Mouse (Mus musculus) adrenal gland, postnatal 25 days (tissue): ENCODE results near the gene Fbxw5. TPM values are rescaled to one million over a fixed set of nuclear protein-coding genes. Genes with fewer than 3 reads are reported as not detected.
"Not testable (repeated sequence)": the region's sequence is repeated elsewhere in the genome, so short reads cannot be mapped to it uniquely, and the experiment has no call there.

Experiments used
- DNase-seq: peaks from one replicate; pipeline ENCODE4 v3.0.0; 2021; ENCODE audit warnings: mixed read lengths
- total RNA-seq: library from RNA; stranded (reverse); gene quantifications from 2 replicates; pipeline ENCODE4 v1.2.3, GENCODE M21; 2021

Fbxw5 gene
- total RNA-seq, 1 experiment from 2014 or later = 103 TPM

GRCm38 (mm10) chr2:25509912-25510311 is 9.4 kb downstream of the Fbxw5 start:
- no peak for DNase-seq

- DNase-seq = no peak
These were observed 26.2 kb downstream of the Fbxw5 start for GRCm38 (mm10) chr2:25526510-25527302.

GRCm38 (mm10) chr2:25533707-25534106 is 33.2 kb downstream of the Fbxw5 start:
- no peak for DNase-seq

- DNase-seq = peak; percentile 89
These were observed 33.8 kb downstream of the Fbxw5 start for GRCm38 (mm10) chr2:25534178-25534865.

- no peak for DNase-seq
These were observed 34.3 kb downstream of the Fbxw5 start for GRCm38 (mm10) chr2:25534866-25535182.

- peak; percentile 70 for DNase-seq
These were observed 36.0 kb downstream of the Fbxw5 start for GRCm38 (mm10) chr2:25536531-25536930.

- DNase-seq = no peak
These were observed 40.0 kb downstream of the Fbxw5 start for GRCm38 (mm10) chr2:25540541-25540948.

- no peak for DNase-seq
These were observed 41.3 kb downstream of the Fbxw5 start for GRCm38 (mm10) chr2:25541644-25542367.

GRCm38 (mm10) chr2:25545996-25546810 is 45.7 kb downstream of the Fbxw5 start:
- peak; percentile 83 for DNase-seq

- DNase-seq = peak; percentile 98
These were observed 46.4 kb downstream of the Fbxw5 start, which contains the start of gene Traf2 for GRCm38 (mm10) chr2:25546811-25547491. Traf2 (minus strand) TSS chr2:25546940.

- no peak for DNase-seq
These were observed 48.8 kb downstream of the Fbxw5 start for GRCm38 (mm10) chr2:25549021-25549991.

- peak; percentile 59 for DNase-seq
These were observed 50.6 kb downstream of the Fbxw5 start for GRCm38 (mm10) chr2:25551186-25551585.

- DNase-seq = not testable (repeated sequence)
These were observed 52.7 kb downstream of the Fbxw5 start for GRCm38 (mm10) chr2:25553171-25553786.

Other genes starting within 250 kb of the Fbxw5 start
- 32.3 and 48.8 TPM in 2 replicates for gene Tmem203, start 245.3 kb upstream of the Fbxw5 start, total RNA-seq
- 10.0 and 10.7 TPM in 2 replicates for gene Tprn, start 238.1 kb upstream of the Fbxw5 start, total RNA-seq
- 35.1 and 47.7 TPM in 2 replicates for gene Ssna1, start 228.3 kb upstream of the Fbxw5 start, total RNA-seq
- 70.9 and 95.1 TPM in 2 replicates for gene Anapc2, start 228.3 kb upstream of the Fbxw5 start, total RNA-seq
- not detected in 2 replicates for gene Tmem210, start 212.6 kb upstream of the Fbxw5 start, total RNA-seq
- gene Lrrc26, start 210.8 kb upstream of the Fbxw5 start, total RNA-seq = not detected in 2 replicates
- gene Grin1, start 181.6 kb upstream of the Fbxw5 start, total RNA-seq = 9.0 and 12.6 TPM in 2 replicates
- gene Man1b1, start 168.4 kb upstream of the Fbxw5 start, total RNA-seq = 53.6 and 57.9 TPM in 2 replicates
- gene Dpp7, start 144.4 kb upstream of the Fbxw5 start, total RNA-seq = 24.6 and 31.8 TPM in 2 replicates
- gene Uap1l1, start 135.1 kb upstream of the Fbxw5 start, total RNA-seq = 10.7 and 18.8 TPM in 2 replicates
- gene Sapcd2, start 128.4 kb upstream of the Fbxw5 start, total RNA-seq = 1.6 and 2.1 TPM in 2 replicates
- gene Entpd2, start 104.9 kb upstream of the Fbxw5 start, total RNA-seq = 2.4 and 3.7 TPM in 2 replicates
- 120 and 134 TPM in 2 replicates for gene Npdc1, start 101.4 kb upstream of the Fbxw5 start, total RNA-seq
- gene Fut7, start 77.5 kb upstream of the Fbxw5 start, total RNA-seq = not detected in 2 replicates
- 24.9 and 40.5 TPM in 2 replicates for gene Abca2, start 72.0 kb upstream of the Fbxw5 start, total RNA-seq
- gene Clic3, start 43.9 kb upstream of the Fbxw5 start, total RNA-seq = not detected in 2 replicates
- gene Paxx, start 39.7 kb upstream of the Fbxw5 start, total RNA-seq = 32.6 and 41.0 TPM in 2 replicates
- 3.6 and 3.8 TPM in 2 replicates for gene Ptgds, start 30.7 kb upstream of the Fbxw5 start, total RNA-seq
- not detected in 2 replicates for gene Lcn12, start 6.8 kb upstream of the Fbxw5 start, total RNA-seq
- gene C8g, start 969 bp downstream of the Fbxw5 start, total RNA-seq = 1.7 and 3.3 TPM in 2 replicates
- gene Traf2, start 46.2 kb downstream of the Fbxw5 start, total RNA-seq = 29.2 and 30.2 TPM in 2 replicates
- gene Edf1, start 57.1 kb downstream of the Fbxw5 start, total RNA-seq = 270 and 317 TPM in 2 replicates
- 4.6 and 17.3 TPM in 2 replicates for gene Mamdc4, start 74.1 kb downstream of the Fbxw5 start, total RNA-seq
- 42.8 and 60.5 TPM in 2 replicates for gene Phpt1, start 74.5 kb downstream of the Fbxw5 start, total RNA-seq
- 1.6 and 2.6 TPM in 2 replicates for gene Ajm1, start 81.0 kb downstream of the Fbxw5 start, total RNA-seq
- gene Rabl6, start 107.8 kb downstream of the Fbxw5 start, total RNA-seq = 108 and 118 TPM in 2 replicates
- not detected in 2 replicates for gene Ccdc183, start 116.9 kb downstream of the Fbxw5 start, total RNA-seq
- 28.8 and 36.9 TPM in 2 replicates for gene Tmem141, start 121.3 kb downstream of the Fbxw5 start, total RNA-seq
- gene Fcna, start 127.3 kb downstream of the Fbxw5 start, total RNA-seq = 2.6 and 2.7 TPM in 2 replicates
- gene Lcn8, start 152.4 kb downstream of the Fbxw5 start, total RNA-seq = not detected in 2 replicates
- not detected in 2 replicates for gene Lcn5, start 157.2 kb downstream of the Fbxw5 start, total RNA-seq
- gene Lcn6, start 176.0 kb downstream of the Fbxw5 start, total RNA-seq = not detected in 2 replicates
- gene Lcn10, start 182.0 kb downstream of the Fbxw5 start, total RNA-seq = not detected in 2 replicates
- 0.61 TPM in 1 of 2 replicates, not detected in the other for gene Obp2a, start 199.3 kb downstream of the Fbxw5 start, total RNA-seq
- 45.0 and 47.9 TPM in 2 replicates for gene Bmyc, start 206.0 kb downstream of the Fbxw5 start, total RNA-seq
- gene Obp2b, start 236.3 kb downstream of the Fbxw5 start, total RNA-seq = not detected in 2 replicates